Mouse (Mus musculus): ENCODE measurements around the gene Tmem140.

Gene Tmem140

DNA sequence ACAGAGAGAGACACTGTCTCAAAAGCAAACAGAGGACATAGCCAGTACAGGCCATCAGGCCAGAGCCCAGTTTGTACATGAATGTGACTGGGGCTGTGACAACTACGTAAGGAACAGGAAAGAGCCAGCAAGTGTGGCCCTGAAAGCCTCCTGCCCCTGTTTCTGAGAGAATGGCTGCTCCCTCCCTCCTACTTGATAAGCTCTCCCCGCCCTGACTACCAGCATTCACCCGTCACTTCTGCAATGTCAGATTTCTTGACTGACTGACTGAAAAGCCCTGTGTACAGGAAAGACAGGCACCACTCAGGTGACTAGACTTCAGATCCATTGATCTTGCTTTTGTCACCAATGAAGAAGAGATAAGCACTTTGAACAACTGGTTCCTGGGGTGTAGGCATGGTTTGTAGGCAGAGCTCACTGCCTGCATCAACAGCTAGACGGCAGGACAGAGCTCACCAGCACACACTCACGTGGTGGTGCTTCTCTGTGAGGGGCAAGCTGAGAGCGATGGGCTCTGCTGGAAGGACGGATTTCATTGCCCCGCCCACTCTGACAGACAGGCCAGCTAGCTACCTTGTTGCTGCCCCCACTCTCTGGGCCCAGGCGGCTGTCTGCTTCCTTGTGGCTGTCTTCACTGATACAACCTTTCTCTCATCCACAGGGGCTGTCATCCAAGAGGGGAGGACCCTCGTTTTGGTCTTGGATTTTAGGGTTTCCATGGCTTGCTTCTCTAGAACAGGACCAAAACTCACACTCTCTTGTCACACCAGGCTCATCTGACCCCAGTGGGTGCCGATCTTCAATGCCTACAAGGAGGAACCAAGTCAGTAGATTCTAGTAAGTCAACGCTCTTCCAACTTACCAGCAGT is 13.3 kb downstream of the Tmem140 start:
- in situ Hi-C loops (cut with MboI, MseI), result no loop called here

DNA sequence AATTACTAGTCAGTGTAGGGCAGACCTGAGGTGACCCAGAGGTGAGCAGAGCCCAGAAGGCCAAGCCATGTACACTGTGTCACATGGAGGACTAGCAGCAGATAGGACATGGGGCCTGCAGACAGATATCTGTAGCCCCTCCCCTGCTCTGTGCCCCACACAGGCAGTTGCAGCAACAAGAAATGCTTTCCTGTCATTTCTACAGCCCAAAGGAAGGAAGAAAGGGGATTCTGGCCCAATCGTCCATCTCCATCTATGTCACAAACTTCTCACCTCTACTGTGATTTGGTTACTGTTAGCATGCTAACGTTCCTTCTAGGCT is 13.8 kb downstream of the Tmem140 start:
- in situ Hi-C loops (cut with MboI, MseI), result no loop called here

DNA sequence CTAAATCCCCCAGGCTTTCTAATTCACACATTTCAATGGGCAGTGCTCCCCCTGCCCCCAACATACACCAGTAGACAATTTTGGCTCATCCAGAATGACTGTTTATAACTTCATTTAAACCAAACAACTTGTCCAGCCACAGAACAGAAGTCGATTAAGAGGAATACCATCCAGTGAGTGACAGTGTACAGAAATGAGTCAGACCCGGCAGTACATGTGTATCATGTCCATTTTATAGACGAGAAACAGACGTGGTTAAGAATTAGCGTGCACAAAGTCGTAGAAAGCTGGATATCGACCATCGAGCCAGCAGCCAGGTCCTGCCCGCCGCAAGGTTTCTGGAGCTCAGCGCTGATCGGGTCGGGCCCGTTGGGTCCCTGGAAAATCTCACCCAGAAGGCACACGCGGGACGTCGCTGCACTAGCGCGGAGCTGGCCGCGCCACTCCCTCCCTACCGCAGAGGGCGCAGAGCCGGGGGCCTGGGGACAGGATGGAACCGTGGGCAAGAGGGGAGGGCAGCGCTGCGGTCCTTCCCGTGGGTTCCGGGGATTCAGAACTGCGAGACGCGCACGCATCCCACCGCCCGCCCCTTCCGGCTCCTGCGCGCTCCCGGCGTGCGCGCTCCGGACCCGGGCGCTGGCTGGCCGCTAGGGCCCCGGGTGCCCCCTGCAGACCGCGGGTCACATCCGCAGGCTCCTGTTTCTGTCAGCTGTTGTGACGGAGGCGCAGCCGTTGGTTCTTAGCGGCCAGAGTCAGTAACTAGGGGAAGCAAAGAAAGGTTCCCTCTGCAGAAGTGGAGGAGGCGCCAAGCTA is 14.8 kb downstream of the Tmem140 start, which contains the start of gene Cyren:
Gene Cyren (minus strand): TSS at position 552 of the 813 bp plus-strand sequence.
- in situ Hi-C loops (cut with MboI, MseI), result no loop called here

DNA sequence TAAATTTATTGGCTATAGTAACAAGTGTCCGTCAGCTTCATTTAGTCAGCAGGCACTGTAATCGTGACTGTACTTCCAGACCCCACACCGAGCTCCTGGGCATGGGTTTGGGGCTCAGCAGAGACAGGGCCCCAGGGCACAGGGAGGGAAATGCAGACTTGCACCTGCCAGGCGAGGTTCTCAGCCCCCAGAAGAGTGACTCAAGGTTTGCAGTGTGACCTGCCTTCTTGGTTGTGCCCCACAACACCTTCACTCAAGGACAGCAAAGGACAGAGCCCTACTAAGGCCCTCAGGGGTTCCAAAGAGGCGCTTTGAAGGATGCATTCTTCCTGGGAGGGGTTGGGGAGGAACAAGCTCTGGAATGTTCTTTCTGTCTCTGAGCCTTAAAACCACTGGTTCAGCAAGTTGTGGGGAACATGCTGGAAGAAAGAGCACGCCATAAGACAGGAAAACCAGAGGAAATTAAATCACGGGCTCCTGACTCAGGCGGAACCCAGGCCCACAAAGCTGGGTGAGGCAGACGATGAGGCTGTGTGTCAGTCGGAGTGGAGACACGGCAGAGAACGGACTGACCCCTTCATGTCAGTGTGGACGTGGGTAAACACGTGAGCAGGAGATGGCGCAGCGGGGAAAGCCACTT is 16.3 kb downstream of the Tmem140 start:
- in situ Hi-C loops (cut with MboI, MseI), result no loop called here

DNA sequence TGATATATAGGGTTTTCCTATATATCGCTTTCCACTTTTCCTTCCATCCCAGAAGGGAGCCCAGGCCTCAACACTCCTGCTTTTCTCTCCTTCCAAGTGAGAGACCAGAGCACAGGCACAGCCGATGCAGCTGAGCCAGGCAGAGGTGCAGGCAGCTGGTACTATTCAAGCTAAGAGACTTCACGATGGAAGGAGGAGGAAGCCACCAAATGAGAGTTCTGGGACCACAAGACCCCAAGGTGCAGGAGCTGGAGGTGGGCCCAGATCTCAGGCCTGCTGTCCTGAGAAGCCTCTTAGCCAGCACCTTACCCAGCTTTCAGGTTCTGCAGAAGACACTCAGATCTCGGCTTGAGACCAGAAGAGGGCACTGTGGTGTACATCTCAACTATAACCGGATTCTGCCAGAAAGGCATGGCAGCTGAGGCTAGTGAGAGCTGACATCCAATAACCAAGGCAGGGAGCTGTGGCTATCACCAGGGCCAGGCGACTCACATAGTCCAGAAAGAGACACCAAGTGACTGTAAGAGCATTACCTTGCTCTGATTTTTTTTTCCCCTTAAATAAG is 17.0 kb downstream of the Tmem140 start:
- in situ Hi-C loops (cut with MboI, MseI), result no loop called here

DNA sequence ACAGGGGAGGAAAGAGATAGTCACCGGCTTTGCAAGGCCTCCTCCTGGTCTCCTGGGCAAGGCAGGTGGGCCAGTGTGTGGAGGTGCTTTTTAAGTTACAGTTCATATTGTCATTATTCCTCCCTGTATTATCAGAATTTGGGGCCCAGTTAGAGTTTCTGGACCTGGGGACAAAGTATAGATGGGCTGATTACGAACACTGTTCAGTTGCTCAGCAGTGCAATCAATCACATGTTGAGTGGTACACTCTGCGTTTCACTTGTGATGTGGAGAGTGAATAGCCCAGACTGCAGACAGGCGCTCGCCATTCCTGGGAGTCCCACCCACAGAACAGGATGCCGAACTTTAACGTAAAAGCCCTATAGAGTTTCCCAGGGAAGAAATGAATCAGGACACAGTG is 21.8 kb downstream of the Tmem140 start:
- in situ Hi-C loops (cut with MboI, MseI), result no loop called here

DNA sequence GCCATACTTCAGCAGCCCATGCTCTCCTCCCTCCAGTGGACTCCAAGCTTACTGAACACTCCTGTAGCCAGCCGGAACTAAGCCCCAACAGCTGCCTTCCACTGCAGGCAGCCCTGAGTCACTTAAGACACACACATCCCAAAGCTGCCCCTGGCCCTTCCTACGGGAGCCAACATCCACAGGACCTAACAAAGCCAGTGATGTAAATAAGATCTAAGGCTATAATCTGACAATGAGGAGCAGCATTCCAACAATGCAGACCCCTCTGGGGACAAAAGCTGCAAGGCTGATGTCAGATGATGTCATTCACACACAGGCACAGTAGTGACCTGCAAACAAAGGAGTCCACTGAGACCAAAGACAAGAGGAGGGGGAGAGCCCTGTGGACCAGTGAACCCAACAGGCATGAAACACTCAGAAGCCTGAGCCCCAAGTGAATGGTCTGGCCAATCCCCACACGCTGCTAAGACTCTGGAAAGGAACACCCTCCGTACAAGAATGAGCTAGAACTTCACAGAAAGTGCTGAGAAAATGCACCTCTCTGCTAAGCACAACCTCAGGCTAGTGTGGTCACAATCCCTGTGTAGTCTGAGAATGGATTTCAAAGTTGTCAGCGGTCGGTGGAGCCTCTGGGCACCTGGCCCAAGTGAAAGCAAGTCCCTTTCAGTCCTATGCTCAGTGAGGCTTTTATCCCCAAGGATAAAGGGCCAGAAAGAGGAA is 24.3 kb downstream of the Tmem140 start:
- in situ Hi-C loops (cut with MboI, MseI), result no loop called here

DNA sequence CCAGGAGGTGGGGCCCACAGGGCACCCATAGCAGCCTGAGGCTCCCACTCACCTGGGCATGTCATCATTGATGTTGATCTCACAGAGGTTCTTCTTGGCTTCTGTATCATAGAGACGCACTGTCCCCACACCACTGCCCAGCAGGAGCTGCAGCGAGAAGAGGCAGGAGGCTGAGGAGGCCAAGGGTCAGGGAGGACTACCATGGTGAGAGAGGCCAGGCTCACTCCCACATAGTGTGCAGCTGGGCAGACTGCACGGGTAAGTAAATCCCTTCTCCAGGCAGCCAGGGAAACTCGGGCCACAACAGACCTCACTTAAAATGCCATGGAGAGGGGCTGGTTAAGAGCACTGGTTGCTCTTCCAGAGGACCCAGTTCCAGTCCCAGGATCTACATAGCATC is 26.2 kb downstream of the Tmem140 start:
- in situ Hi-C loops (cut with MboI, MseI), result no loop called here

DNA sequence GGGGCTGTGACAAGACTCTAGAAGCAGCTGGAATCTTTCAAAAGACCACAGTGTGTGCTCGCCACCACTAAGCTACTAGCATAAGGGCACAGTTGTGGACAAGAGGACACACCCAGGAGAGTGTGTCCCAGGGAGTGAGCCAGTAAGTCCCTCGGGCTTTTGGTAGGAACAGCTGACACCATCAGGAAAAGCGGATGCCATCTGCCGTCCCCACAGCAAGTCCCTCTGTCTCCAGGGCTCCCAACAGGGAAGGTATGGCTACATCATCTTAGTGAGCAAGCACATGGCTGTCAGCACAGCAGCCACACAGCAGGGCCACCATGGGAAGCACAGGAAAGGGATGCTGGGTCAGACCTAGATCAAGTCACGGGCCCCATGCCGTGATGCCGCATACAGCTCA is 32.6 kb downstream of the Tmem140 start:
- in situ Hi-C loops (cut with MboI, MseI), result no loop called here

DNA sequence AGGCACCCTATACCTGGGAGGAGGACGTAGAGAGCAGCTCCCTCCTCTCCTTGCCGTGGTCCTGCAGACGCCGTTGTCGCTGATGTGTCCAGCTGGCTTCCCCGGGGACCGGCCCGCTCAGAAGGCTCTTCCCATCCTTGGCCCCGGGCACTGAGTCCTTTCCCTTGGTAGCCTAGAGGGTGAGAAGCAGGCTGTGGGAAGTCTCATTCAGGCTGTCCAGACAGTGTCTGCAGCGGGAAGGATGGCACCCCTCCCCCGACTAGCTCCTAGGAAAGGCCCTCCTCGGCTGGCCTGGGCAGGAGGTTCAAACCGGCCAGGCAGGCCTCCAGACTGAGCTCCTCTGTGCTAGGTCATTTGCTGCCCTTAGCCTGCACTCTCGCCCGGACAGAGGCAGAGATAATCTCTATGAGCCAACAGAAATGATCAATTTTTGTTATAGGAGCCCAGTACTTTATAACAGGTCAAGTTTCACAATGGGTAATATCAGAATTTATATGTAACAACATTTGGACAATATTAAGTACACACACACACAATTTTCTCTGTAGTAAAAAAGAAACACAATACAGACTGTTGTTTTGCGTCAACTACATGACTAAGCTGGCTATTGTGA is 33.3 kb downstream of the Tmem140 start:
- in situ Hi-C loops (cut with MboI, MseI), result no loop called here

DNA sequence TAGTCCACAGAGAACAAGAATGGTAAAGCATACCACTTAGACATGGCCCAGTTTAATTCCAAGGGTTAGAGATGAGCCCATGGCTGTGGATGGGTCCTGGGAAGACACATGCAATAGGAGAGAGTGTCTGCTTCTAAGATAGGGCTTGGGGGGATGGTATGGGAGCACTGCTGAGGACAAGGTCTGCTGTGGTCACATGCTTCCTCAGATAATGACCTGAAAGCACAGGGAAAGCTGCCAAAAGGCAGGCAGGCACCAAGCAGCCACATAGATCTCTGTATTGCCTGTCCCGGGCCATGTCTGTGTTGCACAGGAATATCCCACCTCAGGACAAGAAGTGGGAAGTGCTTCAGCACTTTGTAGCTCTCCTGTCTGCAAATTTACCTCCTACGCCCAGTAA is 36.2 kb downstream of the Tmem140 start:
- in situ Hi-C loops (cut with MboI, MseI), result no loop called here

DNA sequence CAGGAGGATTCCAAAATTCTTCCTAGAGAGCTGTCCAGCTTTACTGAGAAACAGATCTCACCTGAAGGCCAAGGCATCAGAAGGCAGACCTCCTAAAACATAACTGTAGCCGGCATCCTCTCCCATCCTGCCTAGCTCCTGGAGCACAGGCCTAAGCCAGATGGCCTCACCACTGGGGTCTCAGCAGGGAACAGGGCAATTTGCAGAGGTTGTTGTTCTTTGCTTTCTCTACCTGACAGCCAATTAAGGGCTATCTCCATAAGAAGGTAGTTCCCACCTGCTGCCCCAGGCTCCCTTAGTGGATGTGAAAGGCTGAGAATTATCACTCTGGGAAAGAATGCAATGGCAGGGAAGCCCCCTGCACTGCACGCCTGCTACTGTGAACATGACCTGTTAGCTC is 38.0 kb downstream of the Tmem140 start:
- in situ Hi-C loops (cut with MboI, MseI), result no loop called here

DNA sequence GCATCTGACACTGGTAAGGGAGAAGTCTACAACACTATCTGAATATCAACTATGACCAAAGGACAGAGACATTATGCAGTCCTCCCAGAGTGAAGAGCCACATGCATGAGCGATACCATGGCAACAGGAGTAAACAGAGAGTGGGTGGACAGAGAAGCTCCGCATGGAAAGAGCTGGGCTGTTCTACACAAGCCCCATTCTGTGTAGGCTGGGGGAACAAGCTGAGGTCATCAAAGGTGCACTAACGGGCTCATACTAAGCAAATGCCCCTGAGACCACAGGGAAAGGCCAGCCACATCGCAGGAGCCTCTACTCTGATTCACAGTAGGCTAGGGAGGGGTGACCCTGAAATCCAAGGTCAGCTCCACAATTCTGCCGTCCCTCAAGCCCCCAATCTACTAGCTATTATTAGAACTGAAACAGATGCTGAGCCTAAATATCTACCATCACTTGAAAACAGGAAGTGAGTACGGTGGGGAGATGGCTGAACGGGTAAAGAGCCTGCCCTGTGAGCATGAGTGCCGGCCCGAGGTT is 39.0 kb downstream of the Tmem140 start:
- in situ Hi-C loops (cut with MboI, MseI), result no loop called here

DNA sequence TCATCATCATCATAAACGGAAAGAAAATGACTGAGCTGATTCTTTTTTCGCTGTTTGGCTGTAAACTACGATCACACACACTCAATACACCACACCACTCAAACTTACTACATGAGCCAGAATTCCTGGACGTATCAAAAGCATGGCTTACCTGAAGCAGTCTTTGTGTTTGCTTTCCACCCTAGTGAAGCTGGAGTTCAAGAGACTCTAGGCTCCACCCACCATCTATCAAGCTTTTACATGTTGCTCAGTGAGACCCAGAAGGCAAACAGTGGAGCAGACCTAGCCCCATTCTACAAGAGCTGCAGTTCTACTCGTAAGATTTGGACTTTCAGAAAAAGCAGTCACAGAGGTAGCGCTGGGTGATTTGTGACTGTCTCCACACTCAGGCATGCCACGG is 39.6 kb downstream of the Tmem140 start:
- in situ Hi-C loops (cut with MboI, MseI), result no loop called here

DNA sequence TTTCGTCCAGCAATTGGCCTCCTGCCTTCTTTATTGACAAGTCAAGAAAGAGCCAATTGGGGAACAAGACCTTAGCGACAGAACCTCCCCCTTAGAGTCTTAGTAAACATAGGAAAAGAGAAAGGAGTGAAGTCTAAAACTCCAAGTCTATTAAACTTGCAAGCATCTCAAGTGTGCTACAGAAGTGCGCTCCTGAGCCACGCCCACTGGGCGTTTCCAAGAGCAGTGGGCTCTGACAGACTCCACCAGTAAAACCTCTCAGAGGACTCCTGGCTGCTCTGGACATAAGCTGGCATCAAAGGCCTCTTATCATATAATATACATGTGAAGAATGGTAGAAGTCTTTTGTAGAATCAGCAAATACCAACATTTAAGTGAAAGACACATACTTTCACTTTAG is 40.5 kb downstream of the Tmem140 start:
- in situ Hi-C loops (cut with MboI, MseI), result no loop called here

DNA sequence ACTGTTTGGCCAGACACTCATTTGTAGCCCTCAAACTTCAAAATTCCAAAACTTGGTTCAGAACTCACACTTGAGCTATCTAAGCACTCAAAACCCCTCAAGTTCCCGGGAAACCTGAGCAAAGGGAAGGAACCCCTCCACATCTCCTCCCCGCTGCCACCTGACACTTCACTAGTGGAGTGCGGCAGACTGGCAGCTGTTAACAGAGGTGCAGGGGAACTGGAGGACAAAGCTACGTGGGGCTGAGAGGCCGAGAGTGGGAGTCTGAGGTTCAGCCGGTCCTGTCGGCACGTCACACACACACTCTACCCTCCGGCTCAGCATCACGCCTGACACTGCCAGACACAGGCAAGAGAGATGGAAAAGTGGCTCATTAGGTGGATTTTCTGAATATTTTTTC is 40.9 kb downstream of the Tmem140 start:
- in situ Hi-C loops (cut with MboI, MseI), result no loop called here

DNA sequence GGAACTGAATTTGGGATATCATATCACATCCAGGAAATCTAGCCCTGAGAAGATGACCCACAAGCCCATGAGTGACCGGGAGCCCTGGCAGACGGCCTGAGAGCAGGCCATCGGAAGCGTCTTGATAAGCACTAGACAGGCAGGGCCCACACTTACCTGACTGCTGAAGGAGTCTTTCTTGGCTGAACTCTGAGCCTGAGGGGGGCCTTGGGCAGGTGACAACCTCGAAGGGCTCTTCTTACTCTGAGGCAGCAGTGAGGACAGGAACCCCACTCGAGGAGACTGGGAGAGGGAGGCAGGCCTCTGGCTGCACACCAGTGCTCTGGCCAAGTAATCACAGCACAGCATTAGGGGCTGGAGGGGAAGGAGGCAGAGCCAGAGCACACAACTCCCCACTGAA is 41.4 kb downstream of the Tmem140 start:
- in situ Hi-C loops (cut with MboI, MseI), result no loop called here

DNA sequence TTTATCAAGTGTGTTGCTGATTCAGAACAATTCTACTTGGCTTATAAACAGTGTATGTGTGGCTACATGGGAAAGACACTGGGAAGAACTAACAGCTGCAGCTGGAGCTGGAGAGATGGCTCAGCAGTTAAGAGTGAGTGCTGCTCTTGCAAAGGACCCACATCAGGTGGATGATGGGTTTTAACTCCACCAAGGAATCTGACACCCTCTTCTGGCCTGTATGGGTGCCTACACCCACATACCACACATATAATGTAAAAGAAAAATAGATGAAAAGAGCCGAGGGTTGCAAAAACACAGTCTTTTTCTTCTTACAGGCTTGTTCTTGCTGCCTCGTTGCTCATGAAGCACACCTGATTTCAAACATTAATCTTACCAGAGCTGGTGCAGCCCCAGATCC is 43.2 kb downstream of the Tmem140 start:
- in situ Hi-C loops (cut with MboI, MseI), result no loop called here

DNA sequence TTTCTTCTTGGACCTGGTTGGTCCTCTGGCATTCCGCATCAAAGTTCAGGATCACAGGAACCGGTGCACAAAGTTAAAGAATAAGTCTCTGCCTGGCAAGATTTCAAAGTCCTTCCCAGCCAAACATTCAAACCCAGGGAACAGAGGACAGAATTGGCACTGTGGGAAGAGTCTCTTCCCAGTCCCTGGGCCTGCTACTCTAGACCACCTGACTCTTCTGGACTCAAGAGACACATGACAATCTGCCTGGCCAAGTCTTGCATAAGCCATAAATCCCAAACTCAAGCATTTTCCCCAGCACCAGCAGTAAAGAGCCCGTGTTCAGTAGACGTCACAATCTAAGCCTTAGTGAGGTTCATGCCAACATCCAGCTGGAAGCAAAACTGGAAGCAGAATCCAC is 43.7 kb downstream of the Tmem140 start:
- in situ Hi-C loops (cut with MboI, MseI), result no loop called here

DNA sequence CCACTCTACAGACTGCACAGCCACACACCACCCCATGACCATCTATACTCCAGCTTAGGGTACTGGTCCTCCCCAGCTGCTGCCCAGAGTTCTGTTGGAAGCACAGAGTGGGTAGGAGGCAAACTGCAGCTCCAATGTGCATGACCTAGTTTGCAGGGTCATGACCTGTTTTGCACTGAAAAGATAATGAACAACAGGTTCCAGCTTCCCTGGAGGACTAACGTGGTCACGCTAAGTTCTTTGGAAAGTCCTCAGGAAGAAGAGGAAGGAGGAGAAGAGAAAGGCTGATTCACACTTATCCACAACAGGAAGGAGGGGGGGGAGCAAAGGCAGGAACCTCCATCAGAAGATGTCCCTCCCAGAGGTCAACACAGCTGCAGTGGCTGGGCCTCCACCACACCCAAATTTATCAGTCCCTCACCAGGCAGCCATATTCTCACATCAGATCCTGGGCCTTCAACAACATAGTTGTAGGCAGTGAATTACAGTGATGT is 44.2 kb downstream of the Tmem140 start:
- in situ Hi-C loops (cut with MboI, MseI), result no loop called here
